Mouse (Mus musculus) T-helper 1 cell (primary cell): ENCODE measurements around the gene Pla2g12a.

ENCODE experiments used
- in situ Hi-C: fragments of 300-600 bp; cut with MboI, MseI; formaldehyde crosslinking; loops from one replicate; pipeline ENCODE4 v1.15.1; 2025; ENCODE audit warnings: high pct_unique_total_duplicates

The Pla2g12a gene

GRCm38 (mm10) chr3:129878405-129879021 lies at the start of gene Pla2g12a:
Gene Pla2g12a (plus strand): TSS chr3:129878606.
- in situ Hi-C loops, result no loop called here

- in situ Hi-C loops, result no loop called here
Observed at GRCm38 (mm10) chr3:129830626-129831025, 47.8 kb upstream of the Pla2g12a start.

DNA sequence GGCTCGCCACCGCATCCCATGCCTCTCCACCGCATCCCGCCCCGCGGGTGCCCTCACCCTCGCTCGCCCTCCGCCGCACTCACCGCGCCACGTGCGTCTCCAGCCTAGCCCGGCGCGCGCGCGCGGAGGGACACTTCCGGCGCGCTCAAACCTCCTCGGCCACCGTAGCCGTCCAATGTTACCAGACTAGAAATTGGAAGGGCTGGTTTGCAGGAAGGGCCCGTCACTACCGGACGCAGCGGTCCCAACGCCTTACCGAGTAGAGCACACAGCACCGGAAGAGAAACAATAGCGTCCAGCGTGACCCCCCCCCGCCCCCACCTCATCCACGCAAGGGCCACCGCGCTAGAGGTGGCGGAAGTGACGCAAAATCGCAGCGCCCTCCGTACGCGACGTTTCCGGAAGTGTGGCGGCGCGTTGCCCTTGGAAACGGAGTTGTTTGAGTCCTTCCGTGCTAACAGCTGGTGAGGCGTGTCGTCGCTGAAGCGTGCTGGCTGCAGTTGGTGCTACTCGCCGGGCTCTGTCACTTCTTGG lies 47.3 kb upstream of the Pla2g12a start, which contains the start of gene Gar1:
Gene Gar1, minus strand, starts transcription at position 362 of the 534 bp plus-strand sequence.
- in situ Hi-C loops, result no loop called here

GRCm38 (mm10) chr3:129835388-129835934 lies 42.9 kb upstream of the Pla2g12a start, which contains the start of gene Cfi:
Gene Cfi (plus strand): TSS chr3:129835884.
- in situ Hi-C loops, result no loop called here

- in situ Hi-C loops, result no loop called here
Observed at GRCm38 (mm10) chr3:129836051-129836697, 42.2 kb upstream of the Pla2g12a start.

DNA sequence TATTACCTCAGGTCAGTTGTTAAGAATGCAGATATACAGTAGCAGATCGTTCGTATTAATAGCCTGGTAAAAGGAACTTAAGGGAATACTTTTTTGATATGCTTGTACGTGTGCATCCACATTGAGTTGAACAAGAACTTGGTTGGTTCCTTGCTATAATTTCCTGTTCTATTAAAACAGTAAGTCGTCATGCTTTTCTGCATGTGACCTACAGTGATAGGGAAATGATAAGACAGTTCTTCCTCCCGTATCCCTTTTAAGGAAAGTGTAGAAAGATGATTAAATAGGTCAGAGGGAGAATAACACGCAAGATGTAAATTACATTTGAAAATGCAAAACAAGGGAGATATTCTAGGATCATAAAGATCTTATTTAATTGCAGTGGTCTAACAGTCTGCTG lies 41.4 kb upstream of the Pla2g12a start:
- in situ Hi-C loops, result no loop called here

GRCm38 (mm10) chr3:129838017-129838416 lies 40.4 kb upstream of the Pla2g12a start:
- in situ Hi-C loops, result no loop called here

GRCm38 (mm10) chr3:129845868-129846267 lies 32.5 kb upstream of the Pla2g12a start:
- in situ Hi-C loops, result loop anchor here (10.0 kb wide), 1 partner anchor 861 kb away; no protein-coding TSS in a partner anchor

DNA sequence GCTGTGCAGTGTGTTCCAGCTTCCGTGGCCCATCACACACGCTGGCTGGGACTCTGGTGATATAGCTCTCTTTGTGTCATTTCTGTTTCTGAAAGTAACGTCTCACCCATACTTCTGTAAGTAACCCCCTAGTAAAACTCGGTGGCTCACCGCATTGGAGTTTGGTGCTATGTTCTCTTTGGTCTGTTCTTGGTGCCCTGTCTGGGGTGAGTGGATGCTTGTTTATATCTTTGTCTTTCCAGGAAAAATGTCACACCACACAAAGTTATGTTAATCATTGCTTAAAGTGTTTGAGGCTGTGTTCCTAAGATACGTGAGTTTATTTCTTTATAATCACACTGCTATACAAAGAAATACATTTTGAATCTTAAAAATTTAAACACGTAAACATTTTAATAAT lies 31.6 kb upstream of the Pla2g12a start:
- in situ Hi-C loops, result loop anchor here (10.0 kb wide), 1 partner anchor 862 kb away; no protein-coding TSS in a partner anchor

GRCm38 (mm10) chr3:129862592-129862991 lies 15.8 kb upstream of the Pla2g12a start:
- in situ Hi-C loops, result no loop called here

DNA sequence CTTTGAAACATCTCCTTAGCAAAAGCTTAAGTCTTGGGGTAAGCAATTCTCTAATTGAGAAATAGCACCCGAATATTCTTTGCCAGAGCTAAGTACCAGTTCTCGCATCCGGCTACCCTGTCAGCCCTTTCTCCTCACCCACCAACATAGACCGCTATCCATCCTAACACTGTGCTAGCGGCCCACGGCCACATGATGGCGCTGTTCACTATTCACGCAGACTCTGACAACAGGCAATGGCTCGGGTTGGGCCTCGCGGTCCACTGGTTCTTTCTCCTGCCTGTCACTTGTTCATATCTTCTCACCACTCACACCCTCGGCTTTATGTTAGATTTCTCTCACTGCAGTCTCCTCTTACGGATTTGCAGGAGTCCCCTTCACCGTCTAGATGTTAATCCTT lies 14.7 kb upstream of the Pla2g12a start:
- in situ Hi-C loops, result no loop called here

DNA sequence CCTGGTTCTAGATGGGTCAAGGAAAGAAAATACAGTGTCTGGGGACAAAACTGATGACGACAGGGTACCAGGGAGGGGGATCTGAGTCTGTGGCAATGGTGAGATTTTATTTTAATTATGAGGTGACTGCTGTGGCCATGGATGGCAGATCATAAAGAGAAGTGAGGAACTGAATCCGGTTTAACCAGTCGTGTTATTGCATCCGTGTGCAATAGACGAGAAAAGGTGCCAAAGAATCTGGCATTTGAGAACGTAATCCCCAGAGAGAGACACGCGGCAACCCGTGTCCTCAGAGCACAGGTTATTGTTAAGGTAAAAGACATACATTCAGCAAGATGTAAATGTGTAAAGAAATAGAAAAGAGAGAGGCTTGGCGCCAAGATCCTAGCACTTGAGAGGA lies 1.1 kb upstream of the Pla2g12a start:
- in situ Hi-C loops, result no loop called here

GRCm38 (mm10) chr3:129879131-129879757 lies 838 bp downstream of the Pla2g12a start:
- in situ Hi-C loops, result no loop called here

- in situ Hi-C loops, result no loop called here
Observed at GRCm38 (mm10) chr3:129879913-129880312, 1.5 kb downstream of the Pla2g12a start.

DNA sequence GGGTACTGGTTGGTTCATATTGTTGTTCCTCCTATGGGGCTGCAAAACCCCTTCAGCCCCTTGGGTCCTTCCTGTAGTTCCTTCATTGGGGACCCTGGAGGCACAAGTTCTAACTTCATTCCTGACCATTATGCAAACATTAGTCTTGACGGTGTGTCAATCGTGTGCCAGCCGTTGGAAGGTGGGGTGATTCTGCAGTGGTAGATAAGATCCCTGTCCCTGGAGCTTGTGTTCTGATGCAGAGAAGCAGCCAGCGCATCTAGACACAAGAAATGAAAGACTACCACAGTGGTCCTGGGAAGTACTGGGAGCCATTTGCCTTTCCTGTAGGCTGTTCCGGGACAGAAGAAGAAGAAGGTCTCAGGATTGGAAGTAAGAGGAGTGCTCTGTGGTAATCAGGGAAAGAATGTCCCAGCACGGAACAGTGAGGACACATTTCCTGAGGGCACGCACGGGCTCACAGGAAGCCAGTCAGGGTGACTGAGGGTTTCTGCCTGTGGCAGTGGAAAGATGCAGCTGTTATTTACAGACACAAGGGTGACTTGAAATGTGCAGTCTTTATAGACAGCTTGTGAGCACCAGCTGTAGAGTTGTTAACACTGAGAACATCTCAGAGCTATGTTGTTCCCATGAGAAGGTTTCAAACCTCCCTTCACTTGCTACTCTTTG lies 2.7 kb downstream of the Pla2g12a start:
- in situ Hi-C loops, result no loop called here

DNA sequence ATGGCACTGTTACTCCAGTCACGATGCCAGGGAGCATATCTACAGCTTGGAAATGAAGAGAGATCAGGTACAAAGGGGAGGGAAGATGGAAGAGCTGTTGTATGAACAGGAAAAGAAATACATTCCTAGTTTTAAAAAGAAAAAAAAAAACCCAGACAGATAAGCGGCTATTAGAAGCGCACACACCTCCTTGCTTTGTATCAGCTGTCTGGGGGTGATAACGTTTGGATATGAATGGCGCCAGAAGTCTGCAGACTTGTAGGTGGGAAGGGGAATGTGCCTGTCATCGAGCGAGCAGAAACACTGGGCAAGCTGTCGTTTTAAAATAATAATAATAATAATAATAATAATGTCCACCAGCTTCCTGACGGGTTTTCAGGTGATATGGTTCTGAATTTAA lies 7.2 kb downstream of the Pla2g12a start:
- in situ Hi-C loops, result no loop called here

GRCm38 (mm10) chr3:129886430-129886829 lies 8.0 kb downstream of the Pla2g12a start:
- in situ Hi-C loops, result no loop called here

DNA sequence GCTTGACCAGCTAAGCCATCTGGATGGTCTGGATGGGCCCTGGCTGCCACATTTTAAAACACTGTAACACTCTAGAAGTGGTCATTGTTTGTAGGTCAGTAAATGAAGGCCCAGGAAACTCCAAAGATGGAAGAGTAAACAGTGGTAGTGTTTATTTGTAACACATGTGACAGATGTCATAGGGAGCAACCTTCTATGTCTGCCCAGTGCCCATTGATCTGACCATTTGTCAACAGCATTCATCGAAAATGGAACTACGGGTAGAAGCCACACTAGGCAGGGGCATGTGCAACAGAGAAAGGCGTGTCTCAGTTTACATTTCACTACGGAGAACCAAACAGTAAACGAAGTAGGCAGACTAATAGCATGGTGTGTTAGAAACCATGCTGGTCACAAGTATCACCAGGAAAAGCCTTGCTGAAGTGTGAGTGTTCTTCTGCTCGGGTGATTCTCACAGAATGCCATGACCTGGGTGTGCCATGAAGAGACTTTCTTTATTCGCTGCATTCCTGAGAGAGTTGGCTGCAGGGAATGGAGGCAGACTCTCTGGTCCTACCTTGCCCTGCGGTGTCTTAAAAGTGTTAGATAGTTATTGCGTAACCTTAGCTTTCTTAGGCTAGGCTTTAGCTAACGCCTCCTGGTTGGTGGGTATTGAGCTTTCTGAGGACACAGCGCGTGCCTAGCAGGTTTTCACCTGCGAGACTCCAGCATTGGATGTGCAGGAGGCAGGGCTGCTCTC lies 9.5 kb downstream of the Pla2g12a start:
- in situ Hi-C loops, result no loop called here

DNA sequence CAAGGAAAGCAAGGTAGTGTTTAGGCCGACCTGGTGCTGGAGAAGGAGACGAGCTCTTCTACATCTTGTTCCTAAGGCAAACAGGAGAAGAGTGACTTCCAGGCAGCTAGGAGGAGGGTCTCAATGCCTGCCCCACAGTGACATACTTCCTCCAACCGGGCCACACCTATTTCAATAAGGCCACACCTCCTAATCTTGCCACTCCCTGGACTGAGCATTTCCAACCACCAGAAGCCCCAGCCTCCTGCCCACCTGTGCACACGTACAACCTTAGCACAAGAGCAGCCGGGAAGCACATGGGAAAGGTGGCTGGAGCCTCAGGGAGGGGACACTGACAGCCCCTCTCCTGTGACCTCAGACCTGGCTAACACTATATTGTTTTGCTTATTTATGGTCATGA lies 13.6 kb downstream of the Pla2g12a start:
- in situ Hi-C loops, result no loop called here

GRCm38 (mm10) chr3:129893143-129893542 lies 14.7 kb downstream of the Pla2g12a start:
- in situ Hi-C loops, result no loop called here

DNA sequence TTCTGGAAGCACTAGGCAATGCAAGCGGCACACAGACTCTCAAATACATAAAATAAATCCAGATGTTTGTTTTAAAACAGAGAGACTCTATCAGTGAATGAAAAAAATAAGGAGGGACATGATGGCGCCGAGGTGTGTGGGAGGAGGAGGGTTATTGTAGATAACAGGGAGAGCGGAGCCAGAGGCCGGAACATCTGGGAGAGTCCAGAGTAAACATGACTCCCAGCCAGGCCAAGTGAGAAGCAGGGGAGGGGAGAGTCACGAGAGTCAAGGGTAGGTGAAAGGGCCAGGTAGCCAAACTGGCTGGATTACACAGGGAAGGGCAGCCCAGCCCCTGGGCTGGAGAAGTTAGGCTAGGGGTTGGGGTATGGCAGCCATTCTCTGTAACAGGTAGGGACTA lies 18.2 kb downstream of the Pla2g12a start:
- in situ Hi-C loops, result no loop called here
